Mouse (Mus musculus) liver, embryonic 15.5 days (tissue): ENCODE data around the gene Hdac9. TPM values are rescaled to one million over a fixed set of nuclear protein-coding genes. Genes with fewer than 3 reads are reported as not detected.

Experiments
- ATAC-seq: fragments of 200-750 bp; cut with Nextera tagmentation; 2 replicates; pipeline ENCODE4 v1.8.0; 2017; ENCODE audit warnings: moderate number of reproducible peaks, mild to moderate bottlenecking, moderate library complexity; ENCODE audit not compliant: insufficient read depth
- H3K27ac ChIP-seq: fragments of 300-500 bp; sonication (generic); replicated peaks from 2 replicates; pipeline ENCODE4 v1.5.1; 2015; ENCODE audit warnings: mild to moderate bottlenecking, inconsistent platforms
- H3K27me3 ChIP-seq: fragments of 300-500 bp; sonication (generic); 2 replicates; pipeline ENCODE4 v1.6.1; 2015; ENCODE audit warnings: mild to moderate bottlenecking, inconsistent platforms
- H3K36me3 ChIP-seq: fragments of 300-500 bp; sonication (generic); replicated peaks from 2 replicates; pipeline ENCODE4 v1.6.1; 2015; ENCODE audit warnings: moderate library complexity, mild to moderate bottlenecking, inconsistent platforms
- H3K4me1 ChIP-seq: fragments of 300-500 bp; sonication (generic); replicated peaks from 2 replicates; pipeline ENCODE4 v1.6.1; 2015; ENCODE audit warnings: inconsistent platforms
- H3K4me2 ChIP-seq: fragments of 300-500 bp; sonication (generic); 2 replicates; pipeline ENCODE4 v1.6.1; 2015; ENCODE audit warnings: moderate library complexity, mild to moderate bottlenecking, inconsistent platforms
- H3K4me3 ChIP-seq: fragments of 300-500 bp; sonication (generic); replicated peaks from 2 replicates; pipeline ENCODE4 v1.5.1; 2015; ENCODE audit warnings: mild to moderate bottlenecking, inconsistent platforms
- H3K9ac ChIP-seq: fragments of 300-500 bp; sonication (generic); 2 replicates; pipeline ENCODE4 v1.6.1; 2015; ENCODE audit warnings: moderate library complexity, mild to moderate bottlenecking, inconsistent platforms
- H3K9me3 ChIP-seq: fragments of 300-500 bp; sonication (generic); replicated peaks from 2 replicates; pipeline ENCODE4 v1.6.1; 2016; ENCODE audit warnings: inconsistent platforms
- WGBS: fragments of 180-500 bp; shearing (Covaris S2); methylation state at CpG from one replicate; pipeline ENCODE4 v1.1.7; 2015; ENCODE audit warnings: mixed read lengths; ENCODE audit not compliant: insufficient replicate concordance; 5-methylcytosine and 5-hydroxymethylcytosine counted together
- polyA plus RNA-seq: library from polyadenylated mRNA; unstranded; fragments of >200 nt; fragmentation: Nextera tagmentation; extraction: Ambion mirVana; gene quantifications from 2 replicates; pipeline ENCODE4 v1.2.1, GENCODE M21; 2015

Hdac9 gene
- polyA plus RNA-seq, 1 experiment from 2014 or later, result 1.5 TPM

DNA sequence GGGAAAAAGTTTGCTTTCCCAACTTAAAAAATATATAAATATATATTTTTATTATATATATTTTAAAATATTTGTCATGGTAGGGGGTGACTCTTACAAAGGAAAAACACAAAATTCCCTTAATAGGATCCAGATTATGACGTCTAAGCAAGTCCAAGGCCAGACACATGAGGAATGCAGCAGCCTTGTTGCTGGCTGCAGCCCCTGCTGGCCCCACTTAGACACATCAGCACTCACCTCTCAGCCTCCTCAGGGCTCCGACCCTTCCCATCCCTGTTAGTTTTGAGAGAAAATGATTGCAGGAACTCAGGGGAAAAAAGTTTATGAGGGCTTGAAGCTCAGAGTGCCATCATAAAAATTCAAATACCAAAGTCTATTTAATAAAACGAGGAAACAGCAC, 746.3 kb downstream of the Hdac9 start:
- no peak overlapping the region for H3K4me2 ChIP-seq
- ATAC-seq, result no peak
- H3K27ac ChIP-seq, result no peak overlapping the region
- 41% methylated on average over 3 of the region's 3 CpGs for WGBS
- no peaks in the 10 kb centered on the region for H3K4me1 ChIP-seq
- no peaks in the 10 kb centered on the region for H3K9me3 ChIP-seq
- H3K9ac ChIP-seq, result no peak overlapping the region
- H3K36me3 ChIP-seq, result no peaks in the 10 kb centered on the region
- no peaks in the 10 kb centered on the region for H3K27me3 ChIP-seq
- H3K4me3 ChIP-seq, result no peak overlapping the region

DNA sequence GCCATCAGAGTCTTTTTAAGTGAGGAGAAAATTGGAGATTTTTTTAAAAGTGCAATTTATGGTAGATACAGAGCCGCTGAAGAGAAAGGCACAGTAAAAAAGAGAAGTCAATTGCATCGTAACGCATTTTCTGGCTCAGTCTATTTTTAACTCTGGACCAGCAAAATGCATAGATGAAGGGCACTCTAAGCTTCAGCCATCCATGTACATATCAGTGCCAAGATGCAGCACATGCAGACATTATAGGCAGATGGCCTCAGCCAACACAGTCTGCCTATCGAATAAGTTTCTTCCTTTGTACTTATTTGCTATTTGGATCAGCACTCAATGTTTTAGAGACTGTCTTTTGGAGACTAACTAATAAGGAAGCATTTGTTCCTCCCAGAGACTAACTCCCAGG, 751.2 kb downstream of the Hdac9 start:
- ATAC-seq, result no peak
- Histone ChIP-seq H3K4me2 (no peak overlapping the region), H3K4me3 (no peak overlapping the region), H3K9ac (no peak overlapping the region), H3K27ac (no peak overlapping the region), H3K27me3 (no peaks in the 10 kb centered on the region), H3K9me3 (no peaks in the 10 kb centered on the region), H3K4me1 (no peaks in the 10 kb centered on the region), H3K36me3 (no peaks in the 10 kb centered on the region)
- WGBS, result 47% methylated on average over 4 of the region's 4 CpGs

DNA sequence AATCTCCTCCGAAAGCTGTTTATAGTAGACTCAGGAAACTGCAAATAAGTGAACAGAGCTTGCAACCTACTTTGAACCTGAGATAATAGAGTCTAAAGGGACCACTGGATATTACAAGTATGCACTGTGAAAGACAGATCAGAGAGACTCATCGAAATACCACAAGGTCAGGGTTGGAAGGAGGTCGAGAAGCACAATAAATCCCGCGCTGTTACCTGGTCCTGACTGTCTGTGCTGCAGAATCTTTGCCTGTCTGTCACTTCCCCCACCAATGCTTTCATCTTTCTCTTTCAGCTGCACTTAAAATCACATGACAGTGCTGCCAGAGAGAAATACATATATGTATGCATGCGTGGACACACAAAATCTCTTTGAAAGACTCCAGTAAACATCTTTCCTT, 760.6 kb downstream of the Hdac9 start:
- ATAC-seq, result no peak
- Histone ChIP-seq H3K36me3 (no peaks in the 10 kb centered on the region), H3K27ac (no peak overlapping the region), H3K9me3 (no peaks in the 10 kb centered on the region), H3K9ac (no peak overlapping the region), H3K27me3 (no peaks in the 10 kb centered on the region), H3K4me2 (no peak overlapping the region), H3K4me1 (no peaks in the 10 kb centered on the region), H3K4me3 (no peak overlapping the region)
- 68% methylated on average over 6 of the region's 6 CpGs for WGBS

DNA sequence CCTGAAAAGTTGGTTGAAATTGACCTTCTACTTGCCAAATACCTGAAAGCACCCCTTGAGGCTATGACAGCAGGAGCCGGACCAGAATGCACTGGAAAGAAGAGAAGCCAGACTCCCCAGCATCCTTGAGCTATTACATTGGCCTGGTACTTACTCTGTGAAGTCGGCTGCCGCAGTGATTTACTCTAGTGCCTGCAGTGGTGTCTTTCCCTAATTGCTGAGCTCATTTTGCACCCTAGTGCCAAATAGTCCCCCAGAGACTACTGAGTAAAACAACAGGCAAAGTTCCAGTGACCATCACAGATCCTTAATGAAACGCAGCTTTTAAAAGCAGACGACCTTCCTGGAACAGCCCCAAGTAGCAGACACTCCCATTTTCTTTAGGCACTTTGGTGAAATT, 761.2 kb downstream of the Hdac9 start:
- no peaks in the 10 kb centered on the region for H3K27me3 ChIP-seq
- H3K36me3 ChIP-seq, result no peaks in the 10 kb centered on the region
- no peak overlapping the region for H3K27ac ChIP-seq
- H3K9ac ChIP-seq, result no peak overlapping the region
- no peaks in the 10 kb centered on the region for H3K9me3 ChIP-seq
- H3K4me1 ChIP-seq, result no peaks in the 10 kb centered on the region
- H3K4me3 ChIP-seq, result no peak overlapping the region
- no peak overlapping the region for H3K4me2 ChIP-seq
- 41% methylated on average over 5 of the region's 5 CpGs for WGBS
- no peak for ATAC-seq

DNA sequence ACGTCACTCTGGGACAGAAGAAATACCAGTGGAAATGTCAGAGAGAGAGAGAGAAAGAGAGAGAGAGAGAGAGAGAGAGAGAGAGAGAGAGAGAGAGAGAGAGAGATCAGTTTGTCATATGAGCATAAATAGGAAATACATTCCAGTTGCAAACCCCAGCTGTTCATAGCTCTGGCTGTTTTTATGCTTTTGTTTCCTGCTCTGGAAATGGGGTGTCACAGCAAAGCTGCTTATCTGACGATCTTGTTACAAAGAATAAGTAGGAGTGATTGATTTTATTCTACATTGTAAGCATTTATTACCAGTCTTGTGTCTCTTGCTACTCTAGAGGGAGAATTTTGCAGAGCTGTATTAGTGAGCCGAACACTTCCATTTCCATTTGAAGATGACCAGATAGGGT, 762.1 kb downstream of the Hdac9 start:
- no peaks in the 10 kb centered on the region for H3K36me3 ChIP-seq
- no peak overlapping the region for H3K4me3 ChIP-seq
- no peak overlapping the region for H3K4me2 ChIP-seq
- H3K27me3 ChIP-seq, result no peaks in the 10 kb centered on the region
- ATAC-seq, result no peak
- no peaks in the 10 kb centered on the region for H3K9me3 ChIP-seq
- no peak overlapping the region for H3K9ac ChIP-seq
- no peak overlapping the region for H3K27ac ChIP-seq
- 43% methylated on average over 3 of the region's 3 CpGs for WGBS
- H3K4me1 ChIP-seq, result no peaks in the 10 kb centered on the region

DNA sequence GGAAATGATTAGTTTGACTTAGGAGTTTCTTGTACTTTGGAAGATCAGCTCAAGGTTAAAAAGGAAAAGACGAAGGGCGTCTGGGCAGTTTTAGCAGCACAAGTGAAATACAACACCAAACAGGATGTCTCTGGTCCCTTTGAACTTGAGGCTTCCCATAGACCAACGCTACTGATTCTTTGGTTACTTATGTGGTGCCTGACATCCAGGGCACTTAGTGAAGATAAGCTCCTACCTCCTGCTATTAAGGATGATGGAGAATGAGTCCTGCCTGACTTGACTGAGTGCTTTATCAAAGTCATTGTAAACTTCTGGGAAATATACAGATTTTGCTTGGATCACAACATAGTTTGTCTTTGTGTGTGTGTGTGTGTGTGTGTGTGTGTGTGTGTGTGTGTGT, 765.6 kb downstream of the Hdac9 start:
- H3K36me3 ChIP-seq, result no peaks in the 10 kb centered on the region
- H3K27me3 ChIP-seq, result no peaks in the 10 kb centered on the region
- 40% methylated on average over 3 of the region's 3 CpGs for WGBS
- no peak for ATAC-seq
- no peak overlapping the region for H3K4me3 ChIP-seq
- H3K9ac ChIP-seq, result no peak overlapping the region
- no peaks in the 10 kb centered on the region for H3K9me3 ChIP-seq
- no peak overlapping the region for H3K27ac ChIP-seq
- H3K4me1 ChIP-seq, result no peaks in the 10 kb centered on the region
- no peak overlapping the region for H3K4me2 ChIP-seq

DNA sequence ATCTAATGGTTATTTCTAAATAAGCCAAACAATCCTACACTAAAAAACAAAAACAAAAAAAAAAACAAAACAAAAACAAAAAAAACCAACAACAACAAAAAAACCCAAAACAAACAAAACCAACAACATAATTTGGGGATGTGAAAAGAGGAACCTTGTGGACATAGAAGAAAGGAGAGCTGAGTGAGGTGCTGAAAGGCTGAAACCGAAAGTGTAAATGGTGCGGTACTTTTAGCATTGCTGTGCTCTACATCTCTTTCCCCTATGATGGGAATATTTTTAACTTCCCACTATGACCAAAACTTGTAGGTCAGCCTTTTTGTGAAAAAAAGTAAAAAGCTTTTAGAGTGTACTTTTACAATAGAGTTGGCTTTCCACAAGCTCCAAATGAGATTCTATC, 774.2 kb downstream of the Hdac9 start:
- H3K4me1 ChIP-seq, result no peaks in the 10 kb centered on the region
- H3K4me3 ChIP-seq, result no peak overlapping the region
- WGBS, result 62% methylated on average over 2 of the region's 2 CpGs
- no peak overlapping the region for H3K4me2 ChIP-seq
- no peaks in the 10 kb centered on the region for H3K36me3 ChIP-seq
- no peak overlapping the region for H3K9ac ChIP-seq
- no peaks in the 10 kb centered on the region for H3K27me3 ChIP-seq
- no peak for ATAC-seq
- no peaks in the 10 kb centered on the region for H3K9me3 ChIP-seq
- no peak overlapping the region for H3K27ac ChIP-seq

DNA sequence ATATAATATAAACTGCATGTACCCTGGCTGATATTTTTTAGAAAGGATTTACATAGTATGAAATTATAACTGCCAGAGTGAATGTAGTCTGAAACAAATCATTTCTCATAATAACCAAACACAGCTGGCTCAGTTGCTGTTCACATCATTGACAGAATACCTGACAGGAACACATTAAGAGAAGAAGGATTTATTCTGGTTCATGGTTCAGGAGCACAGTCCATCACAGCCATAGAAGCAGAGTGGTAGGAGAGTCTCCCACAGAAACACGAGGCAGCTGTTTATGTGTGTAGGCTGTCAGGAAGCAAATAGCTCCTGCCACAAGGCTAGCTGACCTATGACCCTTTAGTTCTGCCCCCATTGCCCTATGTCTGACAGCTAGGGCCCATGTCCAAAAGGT, 803.6 kb downstream of the Hdac9 start:
- Histone ChIP-seq H3K4me3 (no peak overlapping the region), H3K4me2 (no peak overlapping the region), H3K27me3 (no peaks in the 10 kb centered on the region), H3K27ac (no peak overlapping the region), H3K9me3 (no peaks in the 10 kb centered on the region), H3K36me3 (no peaks in the 10 kb centered on the region), H3K9ac (no peak overlapping the region), H3K4me1 (no peaks in the 10 kb centered on the region)
- no peak for ATAC-seq
- 33% methylated on average over 1 of the region's 1 CpGs for WGBS

DNA sequence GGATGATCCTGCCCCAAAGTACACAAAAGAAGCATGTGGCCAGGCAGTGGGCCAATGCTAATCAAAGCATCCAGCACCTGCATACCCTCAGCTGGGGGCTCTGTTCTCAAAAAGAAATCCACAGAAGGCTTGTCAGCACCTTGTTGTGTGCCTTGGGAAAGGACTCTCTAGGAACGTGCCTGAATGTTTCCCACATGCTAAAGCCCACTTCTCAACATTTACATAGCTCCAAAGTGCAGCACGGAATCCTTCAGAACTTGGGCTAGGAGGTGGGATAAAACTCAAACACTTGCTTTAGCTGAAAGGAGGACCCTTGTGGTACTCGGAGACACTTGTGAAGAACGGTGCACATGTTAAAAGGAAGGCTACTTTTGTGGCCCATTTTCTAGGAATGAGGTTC, 823.9 kb downstream of the Hdac9 start:
- Histone ChIP-seq H3K4me3 (no peak overlapping the region), H3K9me3 (no peaks in the 10 kb centered on the region), H3K36me3 (no peaks in the 10 kb centered on the region), H3K4me1 (no peaks in the 10 kb centered on the region), H3K9ac (no peak overlapping the region), H3K27me3 (no peaks in the 10 kb centered on the region), H3K4me2 (no peak overlapping the region), H3K27ac (no peak overlapping the region)
- ATAC-seq, result no peak
- WGBS, result 57% methylated on average over 4 of the region's 4 CpGs

DNA sequence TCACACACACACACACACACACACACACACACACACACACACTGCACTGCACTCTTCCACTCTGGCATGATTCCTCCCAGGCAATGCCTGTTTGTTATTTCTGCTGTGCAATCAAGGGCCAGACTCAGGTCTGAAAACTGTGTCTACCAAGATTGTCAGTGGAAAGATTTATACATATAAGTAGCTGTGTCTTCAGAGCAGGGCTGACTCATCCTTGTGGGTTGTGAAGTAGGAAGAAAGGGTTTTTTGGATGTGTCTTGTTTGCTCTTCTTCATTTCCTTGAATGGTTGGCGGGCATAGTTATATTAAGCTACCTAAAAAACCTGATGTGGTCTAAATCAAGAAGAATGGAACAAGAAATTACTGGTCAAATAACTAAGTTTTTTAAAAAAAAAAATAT, 825.0 kb downstream of the Hdac9 start:
- no peak overlapping the region for H3K4me2 ChIP-seq
- no peak overlapping the region for H3K27ac ChIP-seq
- no peaks in the 10 kb centered on the region for H3K36me3 ChIP-seq
- no peak for ATAC-seq
- 38% methylated on average over 1 of the region's 1 CpGs for WGBS
- no peaks in the 10 kb centered on the region for H3K9me3 ChIP-seq
- H3K4me1 ChIP-seq, result no peaks in the 10 kb centered on the region
- no peak overlapping the region for H3K4me3 ChIP-seq
- H3K27me3 ChIP-seq, result no peaks in the 10 kb centered on the region
- no peak overlapping the region for H3K9ac ChIP-seq

DNA sequence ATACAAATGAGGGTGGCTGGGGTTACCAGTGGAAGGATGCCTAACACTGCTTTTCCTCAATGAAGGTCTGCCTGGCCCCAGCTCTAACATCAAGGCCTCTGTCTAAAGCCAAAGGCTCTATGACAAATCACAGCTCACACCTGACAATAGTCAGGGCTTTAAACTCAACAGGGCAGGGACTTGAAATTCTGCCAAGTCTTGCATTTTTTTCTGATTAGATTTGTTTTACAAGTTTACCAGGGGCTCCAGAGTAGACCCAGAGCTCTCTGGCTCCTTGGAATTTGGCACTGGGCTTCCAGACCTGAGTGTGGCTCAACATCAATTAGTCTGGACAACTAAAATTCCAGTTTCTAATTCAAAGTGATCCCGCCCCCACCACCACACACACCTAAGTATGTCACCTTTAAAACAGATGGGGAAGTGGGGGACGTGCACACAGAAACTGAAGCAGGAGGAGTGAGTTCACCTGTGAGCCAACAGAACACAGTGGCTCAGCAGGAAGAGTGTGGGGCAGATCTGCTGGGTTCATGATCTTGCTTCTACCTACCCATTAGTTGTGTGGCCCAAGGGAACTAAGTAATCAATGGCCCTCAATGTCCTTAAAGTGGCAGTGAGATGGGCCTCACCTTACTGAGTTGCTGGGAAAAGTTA, 829.5 kb downstream of the Hdac9 start:
- Histone ChIP-seq H3K27ac (no peak overlapping the region), H3K9ac (no peak overlapping the region), H3K9me3 (no peaks in the 10 kb centered on the region), H3K4me2 (no peak overlapping the region), H3K27me3 (no peaks in the 10 kb centered on the region), H3K36me3 (no peaks in the 10 kb centered on the region), H3K4me1 (no peaks in the 10 kb centered on the region), H3K4me3 (no peak overlapping the region)
- 57% methylated on average over 2 of the region's 2 CpGs for WGBS
- ATAC-seq, result no peak

DNA sequence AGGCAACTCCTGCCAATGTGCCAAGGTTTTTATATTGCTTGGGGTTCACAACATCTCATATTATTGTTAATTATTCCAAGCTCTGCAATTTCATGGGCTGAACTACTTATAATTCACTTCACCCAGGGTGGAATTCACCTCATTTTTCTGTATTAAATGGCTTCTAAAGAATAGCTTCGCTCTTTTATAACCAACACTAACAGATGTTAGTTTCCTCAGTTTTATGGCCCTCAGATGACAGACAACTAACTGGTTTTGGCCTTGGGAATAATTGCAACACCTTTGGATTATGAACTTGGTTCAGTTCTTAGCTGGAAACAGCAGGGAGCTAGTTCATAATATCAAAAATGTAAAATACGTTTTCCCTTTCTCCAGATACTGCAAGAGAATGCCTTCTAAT, 839.9 kb downstream of the Hdac9 start:
- no peak for ATAC-seq
- Histone ChIP-seq H3K4me2 (no peak overlapping the region), H3K9me3 (no peaks in the 10 kb centered on the region), H3K27me3 (no peaks in the 10 kb centered on the region), H3K36me3 (no peaks in the 10 kb centered on the region), H3K4me3 (no peak overlapping the region), H3K4me1 (no peaks in the 10 kb centered on the region), H3K9ac (no peak overlapping the region), H3K27ac (no peak overlapping the region)
- WGBS, result 66% methylated on average over 2 of the region's 2 CpGs
